In genomic region chr16:4615297-4615696, GRCm38 (mm10) we compare ENCODE assay signal across 13 mouse cellular contexts.
"Had no signal": no experiment of that assay in that cellular context is flagged by ENCODE, and none has a peak within 500 bp of the region (broad histone marks: within the 10 kb centered on the region; RNA-seq: fewer than 3 reads in every experiment).

No protein-coding gene starts in this region.

- H3K9me3 ChIP-seq: limb, embryonic 10.5 days; limb, embryonic 13.5 days; liver, embryonic 13.5 days had no signal

- H3K27me3 ChIP-seq: limb, embryonic 13.5 days; liver, embryonic 13.5 days had no signal

- H3K4me1 ChIP-seq: limb, embryonic 10.5 days; limb, embryonic 13.5 days had no signal

- H3K9ac ChIP-seq: limb, embryonic 13.5 days; liver, embryonic 13.5 days had no signal

- ATAC-seq: intestine, postnatal 0 days had no signal

- H3K27ac ChIP-seq: layer of hippocampus, adult 2 months; limb, embryonic 10.5 days; liver, embryonic 13.5 days had no signal

- H3K4me3 ChIP-seq: layer of hippocampus, adult 2 months; limb, embryonic 10.5 days; limb, embryonic 13.5 days; liver, embryonic 13.5 days had no signal

- H3K4me2 ChIP-seq: limb, embryonic 13.5 days; liver, embryonic 13.5 days; midbrain, embryonic 11.5 days had no signal

- DNase-seq: layer of hippocampus, adult 9-11 months; liver; liver, embryonic 13.5 days; lung, postnatal 14 days; lung, postnatal 4 days; midbrain, embryonic 14.5 days; thymus, adult 18-20 months; thymus, postnatal 36 days had no signal
